Comparison of ENCODE assay signal across 26 mouse cellular contexts in genomic region chr4:85740478-85740877, GRCm38 (mm10).
"Had no signal": no experiment of that assay in that cellular context is flagged by ENCODE, and none has a peak within 500 bp of the region (broad histone marks: within the 10 kb centered on the region; RNA-seq: fewer than 3 reads in every experiment).

No protein-coding gene starts in this region.

- H3K9ac ChIP-seq: forebrain, postnatal 0 days; heart, embryonic 13.5 days; heart, embryonic 15.5 days; hindbrain, embryonic 12.5 days; hindbrain, embryonic 14.5 days; intestine, embryonic 15.5 days; limb, embryonic 12.5 days had no signal

- H3K27me3 ChIP-seq: heart, embryonic 13.5 days; heart, embryonic 15.5 days; intestine, embryonic 15.5 days; limb, embryonic 12.5 days had no signal

- DNase-seq: forebrain, postnatal 0 days; gastrocnemius, postnatal 14 days; gastrocnemius, postnatal 36 days; heart, adult 11 months; heart, adult 2 months; heart, postnatal 14 days; heart, postnatal 4 days; kidney, adult 18-20 months; kidney, adult 8-10 months; kidney, postnatal 10 days; kidney, postnatal 25 days; kidney, postnatal 4 days had no signal

- ATAC-seq: forebrain, postnatal 0 days; hindbrain, embryonic 16.5 days; inflammation-experienced regulatory T-cells, adult 6 months; intestine, embryonic 15.5 days; intestine, postnatal 0 days had no signal

- H3K36me3 ChIP-seq: heart, embryonic 13.5 days; heart, embryonic 15.5 days; hindbrain, embryonic 10.5 days; hindbrain, embryonic 12.5 days; intestine, embryonic 15.5 days; limb, embryonic 10.5 days; limb, embryonic 12.5 days had no signal

- H3K4me1 ChIP-seq: heart, embryonic 13.5 days; heart, embryonic 15.5 days; hindbrain, embryonic 12.5 days had no signal

- H3K4me2 ChIP-seq: heart, embryonic 11.5 days; heart, embryonic 13.5 days; heart, embryonic 15.5 days; hindbrain, embryonic 12.5 days; hindbrain, embryonic 14.5 days; intestine, embryonic 15.5 days; limb, embryonic 12.5 days had no signal

- H3K4me3 ChIP-seq: heart, adult 2 months; heart, embryonic 13.5 days; heart, embryonic 15.5 days; hindbrain, embryonic 10.5 days; hindbrain, embryonic 12.5 days; intestine, embryonic 15.5 days; layer of hippocampus, adult 2 months; left cerebral cortex, adult 2 months; limb, embryonic 10.5 days; limb, embryonic 12.5 days had no signal

- H3K27ac ChIP-seq: heart, adult 2 months; heart, embryonic 13.5 days; heart, embryonic 15.5 days; hindbrain, embryonic 10.5 days; hindbrain, embryonic 12.5 days; hindbrain, embryonic 14.5 days; intestine, embryonic 15.5 days; layer of hippocampus, adult 2 months; left cerebral cortex, adult 2 months; limb, embryonic 10.5 days; limb, embryonic 12.5 days had no signal

- H3K9me3 ChIP-seq: heart, embryonic 13.5 days; heart, embryonic 15.5 days; hindbrain, embryonic 10.5 days; hindbrain, embryonic 12.5 days; intestine, embryonic 15.5 days; limb, embryonic 10.5 days; limb, embryonic 12.5 days had no signal
